Mouse (Mus musculus): Measurements from ENCODE around the gene Aym1. TPM values are rescaled to one million over a fixed set of nuclear protein-coding genes. Genes with fewer than 3 reads are reported as not detected.
"Not testable (repeated sequence)": the region's sequence is repeated elsewhere in the genome, so short reads cannot be mapped to it uniquely, and the experiment has no call there.

Aym1 gene
- polyA plus RNA-seq, 1 experiment from 2014 or later = not detected

GRCm38 (mm10) chr5:113332899-113333298, 24.2 kb upstream of the Aym1 start:
- H3K27me3 ChIP-seq (ENCODE audit: control insufficient read depth, insufficient read depth, low read depth, low read length) = peaks cover 37% of the 10 kb centered on the region
- no peak overlapping the region for H3K9ac ChIP-seq (ENCODE audit: low read depth, low read length)
- H3K4me3 ChIP-seq (ENCODE audit: low read depth, low read length) = no peak overlapping the region
- no peaks in the 10 kb centered on the region; the same call in 1 of the 2 replicates for H3K9me3 ChIP-seq (replicated peaks; ENCODE audit: control insufficient read depth, low read length)
- WGBS (ENCODE audit: insufficient replicate concordance) = 45% methylated on average over 4 of the region's 4 CpGs
- no peak overlapping the region for H3K27ac ChIP-seq (ENCODE audit: low read length)
- ATAC-seq (ENCODE audit: low read depth) = no peak
- no peaks in the 10 kb centered on the region for H3K4me1 ChIP-seq (ENCODE audit: control insufficient read depth, low read depth, low read length)
- H3K4me2 ChIP-seq (ENCODE audit: low read depth, low read length) = no peak overlapping the region
- no peaks in the 10 kb centered on the region for H3K36me3 ChIP-seq (ENCODE audit: control insufficient read depth, insufficient read depth)

GRCm38 (mm10) chr5:113334621-113335530, 22.2 kb upstream of the Aym1 start:
- Histone ChIP-seq H3K27me3 (ENCODE audit: control insufficient read depth, insufficient read depth, low read depth, low read length) (peaks cover 37% of the 10 kb centered on the region), H3K4me2 (ENCODE audit: low read depth, low read length) (no peak overlapping the region), H3K4me3 (ENCODE audit: low read depth, low read length) (no peak overlapping the region)

GRCm38 (mm10) chr5:113335732-113336131, 21.4 kb upstream of the Aym1 start:
- H3K4me3 ChIP-seq (ENCODE audit: low read depth, low read length) = no peak overlapping the region
- WGBS (ENCODE audit: insufficient replicate concordance) = under 1% methylated on average over 17 of the region's 17 CpGs
- H3K9ac ChIP-seq (ENCODE audit: low read depth, low read length) = no peak overlapping the region
- no peaks in the 10 kb centered on the region for H3K9me3 ChIP-seq (replicated peaks; ENCODE audit: control insufficient read depth, low read length)
- no peaks in the 10 kb centered on the region for H3K4me1 ChIP-seq (ENCODE audit: control insufficient read depth, low read depth, low read length)
- H3K27me3 ChIP-seq (ENCODE audit: control insufficient read depth, insufficient read depth, low read depth, low read length) = peaks cover 37% of the 10 kb centered on the region
- no peak overlapping the region for H3K4me2 ChIP-seq (ENCODE audit: low read depth, low read length)
- H3K36me3 ChIP-seq (ENCODE audit: control insufficient read depth, insufficient read depth) = no peaks in the 10 kb centered on the region
- no peak overlapping the region for H3K27ac ChIP-seq (ENCODE audit: low read length)
- ATAC-seq (ENCODE audit: low read depth) = no peak

More at GRCm38 (mm10) chr5:113334621-113335530, 22.2 kb upstream of the Aym1 start:
- Histone ChIP-seq H3K9ac (ENCODE audit: low read depth, low read length) (no peak overlapping the region), H3K36me3 (ENCODE audit: control insufficient read depth, insufficient read depth) (no peaks in the 10 kb centered on the region), H3K4me1 (ENCODE audit: control insufficient read depth, low read depth, low read length) (no peaks in the 10 kb centered on the region), H3K9me3 (replicated peaks; ENCODE audit: control insufficient read depth, low read length) (no peaks in the 10 kb centered on the region), H3K27ac (ENCODE audit: low read length) (no peak overlapping the region)
- no peak for ATAC-seq (ENCODE audit: low read depth)
- 8% methylated on average over 34 of the region's 34 CpGs for WGBS (ENCODE audit: insufficient replicate concordance)

- no peak overlapping the region for H3K9ac ChIP-seq (ENCODE audit: low read depth, low read length)
- peaks cover 37% of the 10 kb centered on the region for H3K27me3 ChIP-seq (ENCODE audit: control insufficient read depth, insufficient read depth, low read depth, low read length)
- H3K4me1 ChIP-seq (ENCODE audit: control insufficient read depth, low read depth, low read length) = no peaks in the 10 kb centered on the region
- WGBS (ENCODE audit: insufficient replicate concordance) = 29% methylated on average over 9 of the region's 9 CpGs
- H3K4me2 ChIP-seq (ENCODE audit: low read depth, low read length) = no peak overlapping the region
- no peak overlapping the region for H3K27ac ChIP-seq (ENCODE audit: low read length)
- H3K9me3 ChIP-seq (replicated peaks; ENCODE audit: control insufficient read depth, low read length) = no peaks in the 10 kb centered on the region
- ATAC-seq (ENCODE audit: low read depth) = no peak
- no peaks in the 10 kb centered on the region for H3K36me3 ChIP-seq (ENCODE audit: control insufficient read depth, insufficient read depth)
- H3K4me3 ChIP-seq (ENCODE audit: low read depth, low read length) = no peak overlapping the region
Observed at GRCm38 (mm10) chr5:113336281-113336680, 20.8 kb upstream of the Aym1 start.

- Histone ChIP-seq H3K36me3 (ENCODE audit: control insufficient read depth, insufficient read depth) (no peaks in the 10 kb centered on the region), H3K4me3 (ENCODE audit: low read depth, low read length) (no peak overlapping the region), H3K4me2 (ENCODE audit: low read depth, low read length) (no peak overlapping the region), H3K27ac (ENCODE audit: low read length) (no peak overlapping the region), H3K27me3 (ENCODE audit: control insufficient read depth, insufficient read depth, low read depth, low read length) (peaks cover 34% of the 10 kb centered on the region), H3K9me3 (replicated peaks; ENCODE audit: control insufficient read depth, low read length) (no peaks in the 10 kb centered on the region), H3K4me1 (ENCODE audit: control insufficient read depth, low read depth, low read length) (no peaks in the 10 kb centered on the region), H3K9ac (ENCODE audit: low read depth, low read length) (no peak overlapping the region)
- WGBS (ENCODE audit: insufficient replicate concordance) = 26% methylated on average over 16 of the region's 16 CpGs
- no peak for ATAC-seq (ENCODE audit: low read depth)
Observed at GRCm38 (mm10) chr5:113344635-113345386, 12.3 kb upstream of the Aym1 start.

GRCm38 (mm10) chr5:113345781-113346180, 11.3 kb upstream of the Aym1 start:
- Histone ChIP-seq H3K9ac (ENCODE audit: low read depth, low read length) (no peak overlapping the region), H3K4me2 (ENCODE audit: low read depth, low read length) (no peak overlapping the region), H3K4me1 (ENCODE audit: control insufficient read depth, low read depth, low read length) (no peaks in the 10 kb centered on the region), H3K4me3 (ENCODE audit: low read depth, low read length) (no peak overlapping the region), H3K36me3 (ENCODE audit: control insufficient read depth, insufficient read depth) (no peaks in the 10 kb centered on the region), H3K9me3 (replicated peaks; ENCODE audit: control insufficient read depth, low read length) (no peaks in the 10 kb centered on the region), H3K27me3 (ENCODE audit: control insufficient read depth, insufficient read depth, low read depth, low read length) (peaks cover 34% of the 10 kb centered on the region), H3K27ac (ENCODE audit: low read length) (no peak overlapping the region)
- 12% methylated on average over 11 of the region's 11 CpGs for WGBS (ENCODE audit: insufficient replicate concordance)
- ATAC-seq (ENCODE audit: low read depth) = no peak

GRCm38 (mm10) chr5:113346651-113347050, 10.4 kb upstream of the Aym1 start:
- 33% methylated on average over 6 of the region's 6 CpGs for whole genome bisulfite sequencing (ENCODE audit: insufficient replicate concordance)
- not testable (repeated sequence) for ATAC-seq (ENCODE audit: low read depth); H3K4me2 ChIP-seq (ENCODE audit: low read depth, low read length); H3K27ac ChIP-seq (ENCODE audit: low read length); H3K4me1 ChIP-seq (ENCODE audit: control insufficient read depth, low read depth, low read length); H3K36me3 ChIP-seq (ENCODE audit: control insufficient read depth, insufficient read depth); H3K9me3 ChIP-seq (replicated peaks; ENCODE audit: control insufficient read depth, low read length); H3K4me3 ChIP-seq (ENCODE audit: low read depth, low read length); H3K9ac ChIP-seq (ENCODE audit: low read depth, low read length)
- H3K27me3 ChIP-seq (ENCODE audit: control insufficient read depth, insufficient read depth, low read depth, low read length) = peaks cover 34% of the 10 kb centered on the region

GRCm38 (mm10) chr5:113347593-113347992, 9.5 kb upstream of the Aym1 start:
- H3K36me3 ChIP-seq (ENCODE audit: control insufficient read depth, insufficient read depth) = no peaks in the 10 kb centered on the region
- H3K27ac ChIP-seq (ENCODE audit: low read length) = no peak overlapping the region
- H3K27me3 ChIP-seq (ENCODE audit: control insufficient read depth, insufficient read depth, low read depth, low read length) = peaks cover 34% of the 10 kb centered on the region
- H3K9ac ChIP-seq (ENCODE audit: low read depth, low read length) = no peak overlapping the region
- no peaks in the 10 kb centered on the region for H3K9me3 ChIP-seq (replicated peaks; ENCODE audit: control insufficient read depth, low read length)
- ATAC-seq (ENCODE audit: low read depth) = no peak
- no peak overlapping the region for H3K4me3 ChIP-seq (ENCODE audit: low read depth, low read length)
- 32% methylated on average over 12 of the region's 12 CpGs for WGBS (ENCODE audit: insufficient replicate concordance)
- H3K4me2 ChIP-seq (ENCODE audit: low read depth, low read length) = no peak overlapping the region
- H3K4me1 ChIP-seq (ENCODE audit: control insufficient read depth, low read depth, low read length) = no peaks in the 10 kb centered on the region

GRCm38 (mm10) chr5:113348597-113348996, 8.5 kb upstream of the Aym1 start:
- Histone ChIP-seq H3K4me3 (ENCODE audit: low read depth, low read length) (no peak overlapping the region), H3K9me3 (replicated peaks; ENCODE audit: control insufficient read depth, low read length) (no peaks in the 10 kb centered on the region), H3K27ac (ENCODE audit: low read length) (no peak overlapping the region), H3K9ac (ENCODE audit: low read depth, low read length) (no peak overlapping the region), H3K4me1 (ENCODE audit: control insufficient read depth, low read depth, low read length) (no peaks in the 10 kb centered on the region), H3K4me2 (ENCODE audit: low read depth, low read length) (no peak overlapping the region), H3K27me3 (ENCODE audit: control insufficient read depth, insufficient read depth, low read depth, low read length) (peaks cover 34% of the 10 kb centered on the region), H3K36me3 (ENCODE audit: control insufficient read depth, insufficient read depth) (no peaks in the 10 kb centered on the region)
- no peak for ATAC-seq (ENCODE audit: low read depth)
- WGBS (ENCODE audit: insufficient replicate concordance) = 16% methylated on average over 13 of the region's 13 CpGs

All from liver, embryonic 16.5 days (tissue).